Mouse (Mus musculus) bone marrow macrophage, adult 2 months (primary cell): ENCODE data around the gene Agtpbp1.

Source experiments
- CTCF ChIP-seq: IDR thresholded peaks from 2 replicates; pipeline ENCODE4 v1.5.1; 2012; ENCODE audit warnings: low read depth, mild to moderate bottlenecking, low read length, moderate library complexity
- POLR2A ChIP-seq: IDR thresholded peaks from 2 replicates; pipeline ENCODE4 v1.6.1; 2012; ENCODE audit warnings: mild to moderate bottlenecking, low read depth, low read length, borderline replicate concordance

DNA sequence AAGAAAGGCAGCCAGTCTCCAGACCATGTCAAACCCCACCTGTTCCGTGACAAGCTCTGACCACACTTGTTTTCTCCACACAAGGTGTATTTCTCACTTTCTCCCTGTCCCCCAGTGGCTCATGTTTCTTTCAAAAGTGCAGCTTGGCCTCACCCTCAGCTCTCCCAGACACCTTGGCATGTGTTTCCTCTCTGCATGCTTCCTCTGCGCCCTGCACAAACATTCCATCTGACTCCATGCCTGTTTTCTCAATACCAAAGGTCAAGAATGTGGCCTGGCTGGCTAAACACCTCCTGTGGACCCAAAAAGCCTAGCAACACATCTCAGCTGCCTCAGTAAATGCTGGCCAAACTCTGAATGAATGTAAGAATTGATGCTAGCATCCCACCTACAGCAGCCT is 132.0 kb downstream of the Agtpbp1 start:
- TF ChIP-seq CTCF: no peak
- TF ChIP-seq POLR2A: no peak
